Mouse (Mus musculus) cortical plate, adult 2 months (tissue): Measurements from ENCODE around the gene Tbp.

Source experiments
- CTCF ChIP-seq: fragments of 200-500 bp; IDR thresholded peaks from 2 replicates; pipeline ENCODE4 v1.5.1; 2011; ENCODE audit warnings: mild to moderate bottlenecking, control low read depth, low read length; ENCODE audit not compliant: insufficient read depth; ENCODE audit errors: extremely low read depth
- POLR2A ChIP-seq: fragments of 200-500 bp; IDR thresholded peaks from 2 replicates; pipeline ENCODE4 v1.6.1; 2011; ENCODE audit warnings: mild to moderate bottlenecking, low read length, control low read depth; ENCODE audit not compliant: insufficient read depth; ENCODE audit errors: extremely low read depth

GRCm38 (mm10) chr17:15575056-15575455 is 75.4 kb downstream of the Tbp start:
- TF ChIP-seq CTCF (no peak), POLR2A (no peak)
